Mouse (Mus musculus) kidney, embryonic 14.5 days (tissue): Measurements from ENCODE around the gene 1810009A15Rik. TPM values are rescaled to one million over a fixed set of nuclear protein-coding genes. Genes with fewer than 3 reads are reported as not detected.

Experiments
- ATAC-seq: fragments of 200-750 bp; cut with Nextera tagmentation; 2 replicates; pipeline ENCODE4 v1.8.0; 2017; ENCODE audit warnings: moderate number of reproducible peaks, mild to moderate bottlenecking, moderate TSS enrichment, moderate library complexity; ENCODE audit not compliant: low FRiP score, low TSS enrichment
- H3K27ac ChIP-seq: fragments of 300-500 bp; sonication (generic); 2 replicates; pipeline ENCODE4 v1.5.1; 2014; ENCODE audit warnings: low read depth, mild to moderate bottlenecking, low read length, moderate library complexity, mixed read lengths
- H3K27me3 ChIP-seq: fragments of 300-500 bp; sonication (generic); 2 replicates; pipeline ENCODE4 v1.6.1; 2014; ENCODE audit warnings: mild to moderate bottlenecking, low read length; ENCODE audit not compliant: control insufficient read depth, insufficient read depth
- H3K36me3 ChIP-seq: fragments of 300-500 bp; sonication (generic); 2 replicates; pipeline ENCODE4 v1.6.1; 2014; ENCODE audit warnings: low read length, mixed read lengths; ENCODE audit not compliant: control insufficient read depth, insufficient read depth
- H3K4me1 ChIP-seq: fragments of 300-500 bp; sonication (generic); 2 replicates; pipeline ENCODE4 v1.6.1; 2014; ENCODE audit warnings: low read length, mixed read lengths; ENCODE audit not compliant: control insufficient read depth, insufficient read depth
- H3K4me2 ChIP-seq: fragments of 300-500 bp; sonication (generic); replicated peaks from 2 replicates; pipeline ENCODE4 v1.6.1; 2014; ENCODE audit warnings: low read depth, mild to moderate bottlenecking, low read length
- H3K4me3 ChIP-seq: fragments of 300-500 bp; sonication (generic); 2 replicates; pipeline ENCODE4 v1.5.1; 2014; ENCODE audit warnings: mild to moderate bottlenecking, low read length
- H3K9ac ChIP-seq: fragments of 300-500 bp; sonication (generic); 2 replicates; pipeline ENCODE4 v1.6.1; 2014; ENCODE audit warnings: low read depth, mild to moderate bottlenecking, low read length, moderate library complexity
- H3K9me3 ChIP-seq: fragments of 300-500 bp; sonication (generic); 2 replicates; pipeline ENCODE4 v1.6.1; 2016; ENCODE audit warnings: low read length; ENCODE audit not compliant: control insufficient read depth
- WGBS: fragments of 180-500 bp; shearing (Covaris S2); extraction: QIAGEN DNeasy Blood & Tissue Kit; methylation state at CpG from one replicate; pipeline ENCODE4 v1.1.7; 2014; 5-methylcytosine and 5-hydroxymethylcytosine counted together
- polyA plus RNA-seq: library from polyadenylated mRNA; unstranded; fragments of >200 nt; fragmentation: Nextera tagmentation; extraction: Ambion mirVana; gene quantifications from 2 replicates; pipeline ENCODE4 v1.2.1, GENCODE M21; 2014

1810009A15Rik gene
- polyA plus RNA-seq, 1 experiment from 2014 or later = 112 TPM

DNA sequence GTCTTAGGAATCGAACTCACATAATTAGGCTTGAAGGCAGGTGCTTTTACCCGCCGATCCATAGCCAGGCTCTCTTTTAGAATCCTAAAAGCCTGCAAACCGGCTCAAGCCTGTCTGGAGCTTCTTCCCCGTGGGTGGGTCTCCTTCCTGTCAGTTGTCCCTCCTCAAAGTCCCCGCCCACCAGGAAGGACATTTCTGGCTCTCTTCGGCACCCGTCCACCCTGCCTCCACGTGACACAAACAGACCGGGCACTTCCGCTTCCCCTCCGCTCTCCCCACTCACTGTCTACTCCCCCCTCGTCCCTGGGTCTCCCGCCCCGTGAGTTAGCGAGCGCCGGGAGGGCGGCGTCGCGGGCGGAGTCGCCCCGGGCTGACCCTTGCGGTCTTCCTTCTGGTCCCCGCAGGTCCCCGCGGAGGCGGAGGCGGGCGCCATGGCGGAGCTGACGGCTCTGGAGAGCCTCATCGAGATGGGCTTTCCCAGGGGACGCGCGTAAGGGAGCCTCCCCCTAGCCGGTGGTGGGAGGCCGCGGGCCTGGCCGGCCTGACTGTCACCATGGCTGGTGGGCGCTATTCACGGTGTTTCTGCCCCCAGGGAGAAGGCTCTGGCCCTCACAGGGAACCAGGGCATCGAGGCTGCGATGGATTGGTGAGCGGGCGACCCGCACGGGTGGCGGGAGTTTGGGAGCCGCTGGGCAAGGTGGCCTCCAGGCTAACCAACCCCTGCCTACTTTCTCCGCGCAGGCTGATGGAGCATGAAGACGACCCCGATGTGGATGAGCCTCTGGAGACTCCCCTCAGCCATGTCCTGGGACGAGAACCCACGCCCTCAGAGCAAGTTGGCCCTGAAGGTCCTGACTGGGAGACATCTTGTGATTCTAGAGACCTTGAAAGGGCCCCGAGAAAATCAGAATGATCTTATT is 17.1 kb upstream of the 1810009A15Rik start, which contains the start of gene Ubxn1:
Gene Ubxn1 (plus strand): TSS at position 230 of the 920 bp plus-strand sequence.
- Histone ChIP-seq H3K4me2 (peak within 1 kb of the TSS; percentile 85), H3K9me3 (no peaks in the 10 kb centered on the region), H3K9ac (peak within 1 kb of the TSS; percentile 96), H3K27ac (peak within 1 kb of the TSS; percentile 71), H3K4me1 (peaks cover 5% of the 10 kb centered on the region), H3K4me3 (peak within 1 kb of the TSS; percentile 94), H3K27me3 (no peaks in the 10 kb centered on the region), H3K36me3 (peaks cover 36% of the 10 kb centered on the region)
- peak; percentile 97 for ATAC-seq
- WGBS = under 1% methylated on average over 50 of the region's 59 CpGs

GRCm38 (mm10) chr19:8872266-8872840 is 16.3 kb upstream of the 1810009A15Rik start:
- Histone ChIP-seq H3K9me3 (no peaks in the 10 kb centered on the region), H3K4me1 (peaks cover 5% of the 10 kb centered on the region), H3K4me3 (peak overlapping the region; percentile 94), H3K4me2 (peak overlapping the region; percentile 85), H3K36me3 (peaks cover 40% of the 10 kb centered on the region), H3K27ac (no peak overlapping the region), H3K27me3 (no peaks in the 10 kb centered on the region), H3K9ac (peak overlapping the region; percentile 96)
- no peak for ATAC-seq
- WGBS = 65% methylated on average over 10 of the region's 10 CpGs

- ATAC-seq = no peak
- 94% methylated on average over 7 of the region's 7 CpGs for WGBS
- Histone ChIP-seq H3K9me3 (no peaks in the 10 kb centered on the region), H3K4me3 (no peak overlapping the region), H3K4me1 (peaks cover 5% of the 10 kb centered on the region), H3K36me3 (peaks cover 40% of the 10 kb centered on the region), H3K27me3 (no peaks in the 10 kb centered on the region), H3K27ac (no peak overlapping the region), H3K4me2 (no peak overlapping the region), H3K9ac (no peak overlapping the region)
Measured at GRCm38 (mm10) chr19:8875031-8875430, 13.6 kb upstream of the 1810009A15Rik start.

DNA sequence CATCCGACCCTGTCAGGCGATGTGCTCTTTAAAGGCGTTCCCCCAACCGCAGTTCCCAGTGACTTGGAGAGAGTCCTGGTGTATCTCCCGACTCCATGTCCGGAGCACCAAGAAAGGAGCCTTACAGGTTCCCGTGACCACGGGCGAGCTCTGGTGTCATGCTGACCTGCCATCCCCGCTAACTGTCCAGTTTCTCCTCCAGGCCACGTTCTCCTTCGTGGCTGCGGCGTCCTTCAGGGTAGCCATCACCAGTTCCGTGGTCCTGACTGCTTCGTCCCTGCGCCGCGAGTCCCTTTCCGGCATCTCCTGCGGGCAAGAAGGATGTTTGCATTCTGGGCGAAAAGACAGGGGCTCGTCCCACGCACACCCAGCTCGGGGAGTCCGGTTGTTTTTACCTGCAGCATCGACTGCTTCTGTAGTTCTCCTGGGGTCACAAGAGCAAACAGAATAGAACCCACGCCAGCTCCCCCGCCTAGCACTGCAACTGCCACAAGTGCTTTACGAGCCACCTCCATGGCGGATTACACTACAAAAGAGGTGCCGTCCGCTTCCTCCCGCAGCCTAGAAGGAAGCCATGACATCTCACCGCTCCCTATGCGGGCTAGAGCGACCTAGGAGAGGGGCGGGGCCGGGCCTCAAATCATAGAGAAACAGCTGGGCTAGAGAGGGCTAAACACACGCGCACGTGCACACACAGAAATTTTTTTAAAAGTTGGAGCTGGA is 8.2 kb upstream of the 1810009A15Rik start, which contains the start of gene Uqcc3:
Gene Uqcc3 (minus strand): TSS at position 613 of the 723 bp plus-strand sequence.
- under 1% methylated on average over 42 of the region's 42 CpGs for WGBS
- H3K9me3 ChIP-seq = no peaks in the 10 kb centered on the region
- peak; percentile 97 for ATAC-seq

DNA sequence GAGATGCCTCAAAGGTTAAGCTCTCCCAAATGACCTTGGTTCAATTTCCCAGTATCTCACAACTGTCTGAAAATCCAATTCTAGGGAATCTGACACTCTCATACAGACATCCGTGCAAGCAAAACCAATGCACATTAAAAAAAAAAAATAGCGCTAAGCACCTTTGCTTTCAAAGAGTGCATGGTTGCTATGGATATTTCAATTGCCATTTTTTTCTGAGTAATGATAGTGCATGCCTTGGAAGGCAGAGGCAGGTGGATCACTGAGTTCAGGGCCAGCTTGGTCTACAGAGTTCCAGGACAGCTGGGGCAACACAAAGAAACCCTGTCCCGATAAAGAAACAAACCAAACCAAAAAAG is 7.6 kb upstream of the 1810009A15Rik start:
- Histone ChIP-seq H3K27me3 (no peaks in the 10 kb centered on the region), H3K36me3 (peaks cover 9% of the 10 kb centered on the region; the same call in 1 of the 2 replicates), H3K9me3 (no peaks in the 10 kb centered on the region), H3K4me1 (no peaks in the 10 kb centered on the region), H3K4me3 (peak overlapping the region; percentile 76), H3K4me2 (peak overlapping the region; percentile 76), H3K27ac (no peak overlapping the region), H3K9ac (peak overlapping the region; percentile 85)
- 18% methylated on average over 3 of the region's 3 CpGs for WGBS
- no peak; the same call in 1 of the 2 replicates for ATAC-seq

More for the DNA sequence above, 8.2 kb upstream of the 1810009A15Rik start, which contains the start of gene Uqcc3:
- Histone ChIP-seq H3K9ac (peak within 1 kb of the TSS; percentile 85), H3K4me1 (no peaks in the 10 kb centered on the region), H3K4me3 (peak within 1 kb of the TSS; percentile 76), H3K4me2 (peak within 1 kb of the TSS; percentile 76), H3K27me3 (no peaks in the 10 kb centered on the region), H3K27ac (peak within 1 kb of the TSS; percentile 89), H3K36me3 (peaks cover 15% of the 10 kb centered on the region)

GRCm38 (mm10) chr19:8883616-8884015 is 5.0 kb upstream of the 1810009A15Rik start, which contains the start of the genes Lbhd1 and Gm49403:
Gene Lbhd1, plus strand, starts transcription at chr19:8883732.
Gene Gm49403, plus strand, starts transcription at chr19:8883930.
- no peak for ATAC-seq
- WGBS = 84% methylated on average over 3 of the region's 3 CpGs
- no peak within 1 kb of the TSS for H3K4me3 ChIP-seq

DNA sequence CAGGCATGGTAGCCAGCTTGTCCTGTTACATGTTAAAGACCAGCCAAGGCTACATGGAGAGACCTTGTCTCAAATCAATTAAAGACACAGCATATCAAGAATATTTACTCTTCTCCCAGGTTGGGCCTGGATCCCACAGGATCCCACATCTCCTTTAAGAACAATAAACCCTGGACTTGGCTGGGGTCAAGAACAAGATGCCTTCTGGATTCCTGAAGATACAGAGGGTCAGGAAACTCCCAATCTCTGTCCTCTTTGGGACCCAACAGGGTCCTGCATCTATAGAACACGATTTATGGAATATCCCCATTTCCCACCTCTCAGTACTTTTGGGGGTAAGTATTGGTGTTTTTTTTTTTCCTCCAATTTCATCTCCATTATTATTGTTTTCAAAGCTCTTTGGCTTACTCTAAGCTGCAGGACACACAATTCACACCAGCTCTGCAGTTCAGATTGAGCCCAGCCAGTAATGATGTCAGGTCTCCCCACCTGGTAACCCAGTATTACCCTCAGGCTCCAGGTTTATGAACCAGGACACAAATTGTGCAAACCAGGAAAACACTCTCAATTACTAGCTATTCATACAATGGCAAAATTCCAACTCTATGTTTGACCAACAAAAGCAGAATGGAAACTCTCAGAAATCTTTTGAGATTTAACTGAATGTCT is 1.6 kb upstream of the 1810009A15Rik start:
- Histone ChIP-seq H3K36me3 (peaks cover 13% of the 10 kb centered on the region; the same call in 1 of the 2 replicates), H3K4me1 (peaks cover 10% of the 10 kb centered on the region; the same call in 1 of the 2 replicates), H3K4me2 (peak overlapping the region; percentile 66), H3K9ac (peak overlapping the region; percentile 86; the same call in 1 of the 2 replicates), H3K4me3 (peak overlapping the region; percentile 56), H3K27ac (peak overlapping the region; percentile 87; the same call in 1 of the 2 replicates), H3K27me3 (no peaks in the 10 kb centered on the region), H3K9me3 (no peaks in the 10 kb centered on the region)
- 68% methylated on average over 1 of the region's 1 CpGs for WGBS
- ATAC-seq = no peak

More at GRCm38 (mm10) chr19:8883616-8884015, 5.0 kb upstream of the 1810009A15Rik start, which contains the start of the genes Lbhd1 and Gm49403:
- H3K27me3 ChIP-seq = no peaks in the 10 kb centered on the region
- H3K4me1 ChIP-seq = peaks cover 10% of the 10 kb centered on the region; the same call in 1 of the 2 replicates
- H3K4me2 ChIP-seq = no peak within 1 kb of the TSS
- H3K36me3 ChIP-seq = no peaks in the 10 kb centered on the region
- H3K27ac ChIP-seq = no peak within 1 kb of the TSS
- H3K9me3 ChIP-seq = no peaks in the 10 kb centered on the region
- H3K9ac ChIP-seq = no peak within 1 kb of the TSS
